Mouse (Mus musculus) cerebellum, postnatal 36 days (tissue): ENCODE results near the gene Rgs8.

Experiments used
- DNase-seq, 2 experiments: peaks; one replicate each; pipeline ENCODE4 v3.0.0; 2021 to 2022; ENCODE audit warnings: mixed read lengths in 2 of 2

Gene Rgs8

GRCm38 (mm10) chr1:153708626-153709025, 55.8 kb downstream of the Rgs8 start:
- no peak for DNase-seq

GRCm38 (mm10) chr1:153709451-153709850, 56.6 kb downstream of the Rgs8 start:
- DNase-seq: no peak

GRCm38 (mm10) chr1:153711544-153712262, 58.9 kb downstream of the Rgs8 start:
- DNase-seq: no peak

- DNase-seq: no peak
These were observed 59.8 kb downstream of the Rgs8 start for GRCm38 (mm10) chr1:153712633-153713032.

GRCm38 (mm10) chr1:153717990-153718389, 65.2 kb downstream of the Rgs8 start:
- no peak for DNase-seq

GRCm38 (mm10) chr1:153720935-153721334, 68.1 kb downstream of the Rgs8 start:
- no peak for DNase-seq

- DNase-seq: no peak
These were observed 68.9 kb downstream of the Rgs8 start for GRCm38 (mm10) chr1:153721565-153722310.

- DNase-seq: no peak
These were observed 70.6 kb downstream of the Rgs8 start for GRCm38 (mm10) chr1:153723426-153723825.

GRCm38 (mm10) chr1:153726636-153727035, 73.8 kb downstream of the Rgs8 start:
- no peak for DNase-seq

GRCm38 (mm10) chr1:153729806-153730205, 77.0 kb downstream of the Rgs8 start:
- no peak for DNase-seq

- DNase-seq: peak in 1 of 2 experiments; percentile 17
These were observed 77.8 kb downstream of the Rgs8 start for GRCm38 (mm10) chr1:153730671-153731070.

- DNase-seq: peak in 1 of 2 experiments; percentile 42
These were observed 80.4 kb downstream of the Rgs8 start for GRCm38 (mm10) chr1:153733181-153733580.

- DNase-seq: no peak
These were observed 82.0 kb downstream of the Rgs8 start for GRCm38 (mm10) chr1:153734866-153735265.

GRCm38 (mm10) chr1:153736096-153736495, 83.3 kb downstream of the Rgs8 start:
- DNase-seq: no peak

- DNase-seq: no peak
These were observed 84.6 kb downstream of the Rgs8 start for GRCm38 (mm10) chr1:153737101-153738085.

GRCm38 (mm10) chr1:153739437-153740015, 86.7 kb downstream of the Rgs8 start:
- no peak for DNase-seq

GRCm38 (mm10) chr1:153740145-153740544, 87.3 kb downstream of the Rgs8 start, which contains the start of gene Rgs16:
Rgs16 (plus strand) TSS chr1:153740349.
- peak; percentile 79 to 85 for DNase-seq

GRCm38 (mm10) chr1:153740775-153741400, 88.1 kb downstream of the Rgs8 start:
- DNase-seq: peak; percentile 20 to 34

- DNase-seq: no peak
These were observed 88.9 kb downstream of the Rgs8 start for GRCm38 (mm10) chr1:153741551-153742316.

- peak; percentile 87 to 89 for DNase-seq
These were observed 89.7 kb downstream of the Rgs8 start for GRCm38 (mm10) chr1:153742374-153743155.
